Mouse (Mus musculus) stomach, postnatal 0 days (tissue): ENCODE data around the gene Tmem132d. TPM values are rescaled to one million over a fixed set of nuclear protein-coding genes. Genes with fewer than 3 reads are reported as not detected.
A peak's percentile ranks its signal among the peaks of the same experiment; 100 is the strongest.

Source experiments
- ATAC-seq: fragments of 200-750 bp; cut with Nextera tagmentation; 2 replicates; pipeline ENCODE4 v1.8.0; 2017; ENCODE audit not compliant: low FRiP score, low TSS enrichment
- DNase-seq: peaks from one replicate; pipeline ENCODE4 v3.0.0-alpha.2; 2016; ENCODE audit warnings: low spot score
- H3K27ac ChIP-seq: fragments of 300-500 bp; sonication (generic); replicated peaks from 2 replicates; pipeline ENCODE4 v1.5.1; 2014; ENCODE audit warnings: mild to moderate bottlenecking, control low read depth
- H3K27me3 ChIP-seq: fragments of 300-500 bp; sonication (generic); 2 replicates; pipeline ENCODE4 v1.6.1; 2014; ENCODE audit warnings: low read length; ENCODE audit not compliant: control insufficient read depth, insufficient read depth
- H3K36me3 ChIP-seq: fragments of 300-500 bp; sonication (generic); 2 replicates; pipeline ENCODE4 v1.6.1; 2014; ENCODE audit warnings: low read length, mixed read lengths; ENCODE audit not compliant: control insufficient read depth, insufficient read depth
- H3K4me1 ChIP-seq: fragments of 300-500 bp; sonication (generic); replicated peaks from 2 replicates; pipeline ENCODE4 v1.6.1; 2014; ENCODE audit warnings: antibody characterized with exemption; ENCODE audit not compliant: control insufficient read depth, insufficient read depth
- H3K4me2 ChIP-seq: fragments of 300-500 bp; sonication (generic); replicated peaks from 2 replicates; pipeline ENCODE4 v1.6.1; 2014; ENCODE audit warnings: low read depth, mild to moderate bottlenecking, control low read depth, moderate library complexity
- H3K4me3 ChIP-seq: fragments of 300-500 bp; sonication (generic); 2 replicates; pipeline ENCODE4 v1.5.1; 2014; ENCODE audit warnings: low read depth, low read length, control low read depth
- H3K9ac ChIP-seq: fragments of 300-500 bp; sonication (generic); 2 replicates; pipeline ENCODE4 v1.6.1; 2014; ENCODE audit warnings: mild to moderate bottlenecking, low read length, control low read depth, mixed read lengths
- H3K9me3 ChIP-seq: fragments of 300-500 bp; sonication (generic); 2 replicates; pipeline ENCODE4 v1.6.1; 2016; ENCODE audit warnings: low read length; ENCODE audit not compliant: control insufficient read depth
- CTCF ChIP-seq: IDR thresholded peaks from 2 replicates; pipeline ENCODE4 v1.5.1; 2016; ENCODE audit warnings: antibody characterized with exemption, low read depth, mild to moderate bottlenecking, moderate library complexity
- EP300 ChIP-seq: optimal IDR thresholded peaks from 2 replicates; pipeline ENCODE3; 2016; ENCODE audit warnings: antibody characterized with exemption
- WGBS: fragments of 180-500 bp; shearing (Covaris S2); extraction: QIAGEN DNeasy Blood & Tissue Kit; methylation state at CpG from one replicate; pipeline ENCODE4 v1.1.7; 2014; 5-methylcytosine and 5-hydroxymethylcytosine counted together
- polyA plus RNA-seq: library from polyadenylated mRNA; unstranded; fragments of >200 nt; fragmentation: Nextera tagmentation; extraction: Ambion mirVana; gene quantifications from 2 replicates; pipeline ENCODE4 v1.2.1, GENCODE M21; 2015

Gene Tmem132d
- polyA plus RNA-seq, 1 experiment from 2014 or later = 0.16 TPM

- Histone ChIP-seq H3K4me2 (no peak overlapping the region), H3K9me3 (no peaks in the 10 kb centered on the region), H3K27ac (no peak overlapping the region), H3K36me3 (no peaks in the 10 kb centered on the region), H3K27me3 (no peaks in the 10 kb centered on the region), H3K9ac (no peak overlapping the region), H3K4me1 (no peaks in the 10 kb centered on the region), H3K4me3 (no peak overlapping the region)
- ATAC-seq = no peak
- DNase-seq = no peak
- no peak for TF ChIP-seq CTCF
- WGBS = 46% methylated on average over 6 of the region's 6 CpGs
Measured at GRCm38 (mm10) chr5:127979329-127980002, 453.4 kb downstream of the Tmem132d start.

GRCm38 (mm10) chr5:127976661-127977060, 456.2 kb downstream of the Tmem132d start:
- Histone ChIP-seq H3K9ac (no peak overlapping the region), H3K27ac (no peak overlapping the region), H3K4me3 (no peak overlapping the region), H3K9me3 (no peaks in the 10 kb centered on the region), H3K27me3 (no peaks in the 10 kb centered on the region), H3K4me1 (no peaks in the 10 kb centered on the region), H3K36me3 (no peaks in the 10 kb centered on the region), H3K4me2 (no peak overlapping the region)
- 69% methylated on average over 10 of the region's 10 CpGs for WGBS
- ATAC-seq (no peak), DNase-seq (no peak)
- TF ChIP-seq CTCF (no peak), EP300 (no peak)

GRCm38 (mm10) chr5:127965700-127966099, 467.2 kb downstream of the Tmem132d start:
- H3K9me3 ChIP-seq = no peaks in the 10 kb centered on the region
- no peak overlapping the region for H3K27ac ChIP-seq
- 80% methylated on average over 3 of the region's 3 CpGs for WGBS
- ATAC-seq = no peak
- no peak overlapping the region for H3K9ac ChIP-seq
- H3K4me3 ChIP-seq = no peak overlapping the region
- H3K4me1 ChIP-seq = no peaks in the 10 kb centered on the region
- no peaks in the 10 kb centered on the region for H3K36me3 ChIP-seq
- no peaks in the 10 kb centered on the region for H3K27me3 ChIP-seq
- no peak for DNase-seq
- H3K4me2 ChIP-seq = no peak overlapping the region
- TF ChIP-seq CTCF = peak; percentile 34
- no peak for TF ChIP-seq EP300

GRCm38 (mm10) chr5:127962656-127963055, 470.2 kb downstream of the Tmem132d start:
- no peak overlapping the region for H3K4me2 ChIP-seq
- TF ChIP-seq CTCF = no peak
- no peak for TF ChIP-seq EP300
- H3K4me3 ChIP-seq = no peak overlapping the region
- H3K36me3 ChIP-seq = no peaks in the 10 kb centered on the region
- no peak overlapping the region for H3K9ac ChIP-seq
- 85% methylated on average over 4 of the region's 4 CpGs for WGBS
- no peaks in the 10 kb centered on the region for H3K27me3 ChIP-seq
- H3K9me3 ChIP-seq = no peaks in the 10 kb centered on the region
- DNase-seq (no peak), ATAC-seq (no peak)
- no peak overlapping the region for H3K27ac ChIP-seq
- H3K4me1 ChIP-seq = no peaks in the 10 kb centered on the region

- WGBS = 51% methylated on average over 17 of the region's 17 CpGs
- no peak overlapping the region for H3K9ac ChIP-seq
- DNase-seq = no peak
Measured at GRCm38 (mm10) chr5:127956511-127957097, 476.3 kb downstream of the Tmem132d start.

GRCm38 (mm10) chr5:127954231-127954790, 478.6 kb downstream of the Tmem132d start:
- Histone ChIP-seq H3K4me2 (no peak overlapping the region), H3K27me3 (no peaks in the 10 kb centered on the region), H3K36me3 (no peaks in the 10 kb centered on the region), H3K4me1 (no peaks in the 10 kb centered on the region), H3K4me3 (no peak overlapping the region), H3K9me3 (no peaks in the 10 kb centered on the region), H3K9ac (no peak overlapping the region), H3K27ac (no peak overlapping the region)
- no peak for DNase-seq
- ATAC-seq = no peak
- no peak for TF ChIP-seq CTCF
- TF ChIP-seq EP300 = no peak
- 62% methylated on average over 16 of the region's 16 CpGs for WGBS

More at GRCm38 (mm10) chr5:127956511-127957097, 476.3 kb downstream of the Tmem132d start:
- H3K9me3 ChIP-seq = no peaks in the 10 kb centered on the region
- no peaks in the 10 kb centered on the region for H3K27me3 ChIP-seq
- H3K4me2 ChIP-seq = no peak overlapping the region
- TF ChIP-seq EP300 = no peak
- TF ChIP-seq CTCF = no peak
- H3K4me1 ChIP-seq = no peaks in the 10 kb centered on the region
- no peak for ATAC-seq
- no peak overlapping the region for H3K4me3 ChIP-seq
- H3K27ac ChIP-seq = no peak overlapping the region
- H3K36me3 ChIP-seq = no peaks in the 10 kb centered on the region
